Mouse (Mus musculus) G1E (cell line): ENCODE data around the gene Ltbp1. TPM values are rescaled to one million over a fixed set of nuclear protein-coding genes. Genes with fewer than 3 reads are reported as not detected.

Experiments used
- ATAC-seq: 2 replicates; pipeline ENCODE4 v1.8.0; 2016; ENCODE audit warnings: mild to moderate bottlenecking; ENCODE audit not compliant: insufficient number of reproducible peaks, poor library complexity, low FRiP score, severe bottlenecking; ENCODE audit errors: extremely low read depth
- DNase-seq: peaks from one replicate; pipeline ENCODE4 v3.0.0; 2012; ENCODE audit warnings: low spot score
- H3K27me3 ChIP-seq: 2 replicates; pipeline ENCODE4 v1.6.1; 2012; ENCODE audit warnings: mild to moderate bottlenecking, low read length, inconsistent platforms; ENCODE audit not compliant: insufficient read depth
- H3K36me3 ChIP-seq: replicated peaks from 2 replicates; pipeline ENCODE3; 2012; ENCODE audit warnings: mild to moderate bottlenecking, inconsistent platforms
- H3K4me1 ChIP-seq: 2 replicates; pipeline ENCODE4 v1.6.1; 2012; ENCODE audit warnings: low read depth, low read length, inconsistent platforms, mixed read lengths; ENCODE audit not compliant: insufficient read depth
- H3K4me3 ChIP-seq: 2 replicates; pipeline ENCODE4 v1.5.1; 2012; ENCODE audit warnings: low read depth, mild to moderate bottlenecking, inconsistent platforms, low read length, moderate library complexity, mixed read lengths
- H3K9me3 ChIP-seq: replicated peaks from 2 replicates; pipeline ENCODE4 v1.6.1; 2012; ENCODE audit warnings: inconsistent platforms
- CTCF ChIP-seq: IDR thresholded peaks from 2 replicates; pipeline ENCODE4 v1.5.1; 2012; ENCODE audit warnings: low read depth, low read length, inconsistent platforms, mixed read lengths
- GATA1 ChIP-seq: IDR thresholded peaks from 2 replicates; pipeline ENCODE4 v1.6.1; 2012; ENCODE audit warnings: borderline replicate concordance, low read length, inconsistent platforms, mixed read lengths
- GATA2 ChIP-seq: IDR thresholded peaks from 2 replicates; pipeline ENCODE4 v1.6.1; 2012; ENCODE audit warnings: low read depth, low read length, inconsistent platforms, borderline replicate concordance
- POLR2AphosphoS5 ChIP-seq: IDR thresholded peaks from 2 replicates; pipeline ENCODE4 v1.6.1; 2012; ENCODE audit warnings: low read depth, low read length, inconsistent platforms; ENCODE audit not compliant: insufficient replicate concordance
- TAL1 ChIP-seq: conservative IDR thresholded peaks from 2 replicates; pipeline ENCODE4 v1.6.1; 2012; ENCODE audit warnings: low read depth, low read length, inconsistent platforms, mixed read lengths
- polyA plus RNA-seq: library from polyadenylated mRNA; stranded (reverse); fragments of >175 nt; gene quantifications from 2 replicates; pipeline ENCODE4 v1.2.3, GENCODE M21; 2012
- total RNA-seq, 2 experiments: library from RNA; stranded (forward) in 1 of 2; stranded (reverse) in 1 of 2; fragments of 200-1000 nt in 1 of 2; fragments of >200 nt in 1 of 2; fragmentation: Nextera tagmentation in 1 of 2; gene quantifications; 2 replicates each; pipeline ENCODE4 v1.2.3; 2014 to 2017

Gene Ltbp1
- total and polyA plus RNA-seq, 3 experiments, result 0.05 TPM; not detected in 2

DNA sequence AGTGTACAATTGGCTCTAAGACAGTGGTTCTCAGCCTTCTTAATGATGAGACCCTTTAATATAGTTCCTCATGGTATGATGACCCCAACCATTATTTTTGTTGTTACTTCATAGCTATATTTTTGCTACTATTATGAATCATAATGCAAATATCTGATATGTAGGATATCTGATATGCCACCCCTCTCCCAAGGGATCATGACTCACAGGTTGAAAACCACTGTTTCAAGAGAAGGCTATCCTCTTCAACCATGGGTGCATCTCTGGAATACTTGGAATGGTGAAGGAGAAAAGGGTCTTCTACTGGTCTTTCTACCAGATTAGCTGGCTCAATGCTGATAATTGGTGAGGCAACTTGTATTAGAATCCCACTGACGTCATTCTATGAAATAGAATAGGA lies 21.3 kb upstream of the Ltbp1 start:
- no peaks in the 10 kb centered on the region for H3K9me3 ChIP-seq
- TF ChIP-seq GATA2, result no peak
- TF ChIP-seq TAL1, result no peak
- no peak for TF ChIP-seq CTCF
- TF ChIP-seq POLR2AphosphoS5, result no peak
- TF ChIP-seq GATA1, result no peak

DNA sequence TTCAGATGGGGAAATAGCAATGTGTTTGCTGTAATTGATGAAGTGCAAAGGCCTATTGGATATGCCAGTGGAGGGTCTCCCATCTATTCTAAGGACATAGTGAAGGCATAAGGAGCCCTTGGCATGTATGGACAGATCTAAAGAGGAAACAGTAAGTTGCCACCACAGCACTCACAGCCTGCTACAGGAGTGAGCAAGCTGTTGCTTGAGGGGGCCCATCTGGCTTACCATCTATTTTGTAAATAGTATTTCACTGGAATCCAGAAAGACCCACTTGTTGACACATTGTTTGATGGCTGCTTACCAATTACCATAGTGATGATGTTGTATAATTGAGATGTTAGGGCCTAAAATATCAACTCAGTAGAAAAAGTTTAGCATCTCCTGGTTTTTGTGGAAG lies 20.7 kb upstream of the Ltbp1 start:
- H3K27me3 ChIP-seq, result no peaks in the 10 kb centered on the region
- no peaks in the 10 kb centered on the region for H3K4me1 ChIP-seq
- H3K4me3 ChIP-seq, result no peak overlapping the region
- H3K36me3 ChIP-seq, result no peaks in the 10 kb centered on the region
- ATAC-seq (no peak), DNase-seq (no peak)
- TF ChIP-seq GATA2, result no peak
- TF ChIP-seq CTCF, result no peak
- H3K9me3 ChIP-seq, result no peaks in the 10 kb centered on the region

More for the DNA sequence above, 21.3 kb upstream of the Ltbp1 start:
- Histone ChIP-seq H3K4me1 (no peaks in the 10 kb centered on the region), H3K36me3 (no peaks in the 10 kb centered on the region), H3K4me3 (no peak overlapping the region), H3K27me3 (no peaks in the 10 kb centered on the region)
- ATAC-seq (no peak), DNase-seq (no peak)

DNA sequence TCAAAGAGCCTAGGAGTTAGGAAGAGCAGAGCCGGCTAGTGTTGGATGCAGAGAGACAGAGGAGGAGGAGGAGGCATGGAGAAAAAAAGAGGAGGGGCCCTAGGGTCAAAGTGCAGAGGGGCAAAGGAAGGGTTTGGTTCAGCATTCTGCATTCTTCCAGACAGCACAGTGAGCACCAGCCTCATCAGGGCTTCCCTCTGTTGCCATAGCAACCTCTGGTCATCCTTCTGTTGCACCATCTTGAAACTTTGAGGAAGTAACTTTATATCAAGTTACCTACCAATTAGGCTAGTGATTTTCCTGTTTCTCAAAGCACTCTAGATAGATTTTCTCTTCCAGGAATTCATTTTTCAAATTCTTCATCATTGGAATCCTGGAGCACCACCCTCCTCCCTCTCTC lies 18.3 kb upstream of the Ltbp1 start:
- peaks cover 5% of the 10 kb centered on the region for H3K9me3 ChIP-seq
- no peak for TF ChIP-seq GATA2
- no peak for TF ChIP-seq GATA1
- TF ChIP-seq POLR2AphosphoS5, result no peak
- TF ChIP-seq CTCF, result no peak
- no peak for TF ChIP-seq TAL1
- no peaks in the 10 kb centered on the region for H3K4me1 ChIP-seq
- no peak for DNase-seq
- ATAC-seq, result no peak
- H3K4me3 ChIP-seq, result no peak overlapping the region
- H3K27me3 ChIP-seq, result no peaks in the 10 kb centered on the region
- no peaks in the 10 kb centered on the region for H3K36me3 ChIP-seq

DNA sequence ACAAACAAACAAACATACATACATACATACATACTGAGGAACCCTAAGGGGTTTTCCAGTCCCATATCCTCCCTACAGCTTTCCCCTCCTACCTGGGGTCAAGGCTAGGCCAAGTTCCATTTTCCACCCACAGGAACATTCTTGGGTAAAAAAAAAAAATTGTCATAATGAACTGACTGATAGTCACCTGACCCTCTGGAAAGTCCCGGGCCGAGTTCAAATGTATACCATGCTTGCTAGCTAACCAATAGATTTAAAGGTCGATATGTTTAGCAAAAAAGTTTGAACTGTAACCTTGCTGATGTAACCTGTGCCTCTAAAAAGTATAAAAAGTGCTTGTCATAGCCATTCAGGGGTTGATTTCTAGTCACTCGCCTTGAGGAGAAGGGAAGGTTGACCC lies 15.7 kb upstream of the Ltbp1 start:
- H3K4me3 ChIP-seq, result no peak overlapping the region
- no peaks in the 10 kb centered on the region for H3K27me3 ChIP-seq
- no peaks in the 10 kb centered on the region for H3K36me3 ChIP-seq
- ATAC-seq (no peak), DNase-seq (no peak)
- TF ChIP-seq GATA2, result no peak
- no peak for TF ChIP-seq POLR2AphosphoS5
- no peak for TF ChIP-seq TAL1
- TF ChIP-seq GATA1, result no peak
- no peak for TF ChIP-seq CTCF
- peaks cover 5% of the 10 kb centered on the region for H3K9me3 ChIP-seq
- H3K4me1 ChIP-seq, result no peaks in the 10 kb centered on the region

DNA sequence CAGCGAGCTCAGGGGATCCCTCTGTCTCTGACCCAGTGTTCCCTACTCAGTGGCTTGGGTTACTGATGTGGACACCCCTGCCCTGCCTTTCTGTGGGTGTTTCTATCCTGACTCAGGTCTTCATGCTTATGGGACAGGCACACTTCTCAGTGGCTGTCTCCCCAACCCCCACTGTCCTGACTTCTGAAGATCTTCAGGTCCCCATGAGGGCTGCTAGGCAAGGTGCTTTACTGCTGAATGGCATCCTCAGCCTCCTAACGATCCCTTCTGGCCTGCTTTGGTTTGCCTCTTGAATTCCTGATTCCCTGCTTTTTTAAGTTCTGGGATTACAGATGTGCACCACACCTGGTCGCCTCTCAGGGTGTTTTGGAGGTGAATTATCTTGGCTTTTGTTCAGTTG lies 14.8 kb upstream of the Ltbp1 start:
- H3K27me3 ChIP-seq, result no peaks in the 10 kb centered on the region
- no peak overlapping the region for H3K4me3 ChIP-seq
- ATAC-seq, result no peak
- no peaks in the 10 kb centered on the region for H3K4me1 ChIP-seq
- peaks cover 5% of the 10 kb centered on the region for H3K9me3 ChIP-seq
- no peak for DNase-seq
- TF ChIP-seq TAL1, result no peak
- no peak for TF ChIP-seq CTCF
- TF ChIP-seq GATA2, result no peak
- TF ChIP-seq POLR2AphosphoS5, result no peak
- TF ChIP-seq GATA1, result no peak
- no peaks in the 10 kb centered on the region for H3K36me3 ChIP-seq

DNA sequence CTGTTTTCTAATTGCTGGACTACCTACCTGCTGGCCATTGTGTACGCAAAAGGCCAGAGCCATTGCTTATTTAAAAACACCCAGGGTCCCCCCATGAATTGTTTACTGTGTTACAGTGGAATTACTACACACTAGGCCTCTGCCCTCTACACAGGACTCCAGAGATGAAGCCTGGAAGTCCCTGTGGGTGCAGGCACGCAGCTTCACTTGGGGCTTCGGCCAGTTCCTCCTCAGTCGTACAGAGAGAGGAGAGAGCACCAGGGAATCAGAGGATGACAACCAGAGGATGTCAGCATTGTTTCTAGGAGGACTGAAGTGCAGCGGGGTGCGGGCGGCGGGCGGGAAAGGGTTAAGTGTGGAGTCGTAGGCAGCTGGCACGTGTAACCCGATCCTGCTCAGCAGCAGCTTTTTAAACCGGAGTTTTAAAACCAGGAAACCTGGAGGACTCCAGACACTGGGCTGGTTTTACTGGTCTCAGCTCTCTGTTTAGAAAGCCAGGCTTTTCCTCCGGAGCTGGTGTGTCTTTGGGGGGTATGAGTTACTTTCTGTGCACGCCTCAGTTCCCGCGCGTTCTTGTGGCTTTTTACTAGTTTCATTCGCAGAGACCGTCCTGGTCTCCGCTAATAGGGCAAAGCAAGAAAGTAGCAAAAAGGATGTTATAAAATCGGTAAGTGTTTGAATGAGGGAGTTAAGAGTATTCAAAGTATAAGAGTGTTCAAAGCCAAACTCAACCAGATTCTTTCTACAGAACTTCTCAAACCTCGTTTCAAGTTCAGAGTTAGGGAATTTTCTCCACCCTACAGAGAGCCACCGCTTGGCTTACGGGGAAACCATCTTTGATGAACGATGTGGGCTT lies 11.4 kb upstream of the Ltbp1 start:
- no peaks in the 10 kb centered on the region for H3K4me1 ChIP-seq
- H3K27me3 ChIP-seq, result no peaks in the 10 kb centered on the region
- H3K9me3 ChIP-seq, result peaks cover 5% of the 10 kb centered on the region
- H3K36me3 ChIP-seq, result no peaks in the 10 kb centered on the region
- TF ChIP-seq TAL1 (no peak), CTCF (no peak), POLR2AphosphoS5 (no peak), GATA2 (no peak), GATA1 (no peak)
- no peak overlapping the region for H3K4me3 ChIP-seq
- ATAC-seq, result no peak
- no peak for DNase-seq

DNA sequence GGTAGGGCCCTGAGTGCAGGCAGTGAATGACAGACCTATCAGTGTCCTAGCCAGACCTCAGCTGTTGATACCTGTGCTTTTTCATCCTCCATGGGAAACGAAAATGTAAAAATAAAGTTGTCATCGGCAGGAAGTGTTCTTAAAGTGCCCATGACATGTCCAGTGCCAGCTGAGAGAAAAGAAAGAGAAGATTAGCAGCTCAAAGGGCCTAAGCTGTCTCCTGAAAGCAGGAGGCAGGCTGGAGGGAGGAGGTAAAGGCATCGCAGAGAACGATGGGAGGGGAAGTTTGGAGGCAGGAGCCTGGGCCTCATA lies 10.8 kb upstream of the Ltbp1 start:
- Histone ChIP-seq H3K4me3 (no peak overlapping the region), H3K9me3 (peaks cover 5% of the 10 kb centered on the region), H3K27me3 (no peaks in the 10 kb centered on the region), H3K36me3 (no peaks in the 10 kb centered on the region), H3K4me1 (no peaks in the 10 kb centered on the region)
- ATAC-seq, result no peak
- DNase-seq, result no peak
- TF ChIP-seq TAL1 (no peak), CTCF (no peak)
